Mouse (Mus musculus) right cerebral cortex, adult 18-20 months (tissue): Measurements from ENCODE around the gene Unc5c.

ENCODE experiments used
- DNase-seq: peaks from one replicate; pipeline ENCODE4 v3.0.0; 2022; ENCODE audit warnings: mixed read lengths

The Unc5c gene

GRCm38 (mm10) chr3:141465104-141465705, at the start of gene Unc5c:
TSS of gene Unc5c (plus strand) at chr3:141465216.
- DNase-seq = peak; percentile 85

- DNase-seq = no peak
Observed at GRCm38 (mm10) chr3:141457475-141457874, 7.5 kb upstream of the Unc5c start.

- DNase-seq = no peak
Observed at GRCm38 (mm10) chr3:141462482-141462881, 2.5 kb upstream of the Unc5c start.

- DNase-seq = peak; percentile 73
Observed at GRCm38 (mm10) chr3:141464691-141465103, 319 bp upstream of the Unc5c start.

- peak; percentile 57 for DNase-seq
Observed at GRCm38 (mm10) chr3:141466061-141466460, 1.0 kb downstream of the Unc5c start.

GRCm38 (mm10) chr3:141466727-141467335, 1.8 kb downstream of the Unc5c start:
- no peak for DNase-seq

GRCm38 (mm10) chr3:141469338-141469737, 4.3 kb downstream of the Unc5c start:
- no peak for DNase-seq

GRCm38 (mm10) chr3:141473205-141473604, 8.2 kb downstream of the Unc5c start:
- no peak for DNase-seq

GRCm38 (mm10) chr3:141475389-141475788, 10.4 kb downstream of the Unc5c start:
- DNase-seq = no peak

- no peak for DNase-seq
Observed at GRCm38 (mm10) chr3:141475919-141476318, 10.9 kb downstream of the Unc5c start.

- DNase-seq = no peak
Observed at GRCm38 (mm10) chr3:141476670-141477069, 11.7 kb downstream of the Unc5c start.

GRCm38 (mm10) chr3:141482465-141482864, 17.4 kb downstream of the Unc5c start:
- DNase-seq = no peak

- DNase-seq = no peak
Observed at GRCm38 (mm10) chr3:141483665-141484431, 18.8 kb downstream of the Unc5c start.

GRCm38 (mm10) chr3:141485218-141485617, 20.2 kb downstream of the Unc5c start:
- DNase-seq = no peak

- no peak for DNase-seq
Observed at GRCm38 (mm10) chr3:141490647-141491046, 25.6 kb downstream of the Unc5c start.

- peak; percentile 23 for DNase-seq
Observed at GRCm38 (mm10) chr3:141491272-141491950, 26.4 kb downstream of the Unc5c start.

- no peak for DNase-seq
Observed at GRCm38 (mm10) chr3:141491951-141492310, 26.9 kb downstream of the Unc5c start.

- DNase-seq = no peak
Observed at GRCm38 (mm10) chr3:141493000-141493399, 28.0 kb downstream of the Unc5c start.

GRCm38 (mm10) chr3:141498348-141499056, 33.5 kb downstream of the Unc5c start:
- DNase-seq = no peak

- DNase-seq = no peak
Observed at GRCm38 (mm10) chr3:141501845-141502505, 37.0 kb downstream of the Unc5c start.

GRCm38 (mm10) chr3:141503331-141503730, 38.3 kb downstream of the Unc5c start:
- no peak for DNase-seq

- DNase-seq = no peak
Observed at GRCm38 (mm10) chr3:141509772-141510171, 44.8 kb downstream of the Unc5c start.
